Mouse (Mus musculus): Measurements from ENCODE around the gene Gpx3.

Gpx3 gene

DNA sequence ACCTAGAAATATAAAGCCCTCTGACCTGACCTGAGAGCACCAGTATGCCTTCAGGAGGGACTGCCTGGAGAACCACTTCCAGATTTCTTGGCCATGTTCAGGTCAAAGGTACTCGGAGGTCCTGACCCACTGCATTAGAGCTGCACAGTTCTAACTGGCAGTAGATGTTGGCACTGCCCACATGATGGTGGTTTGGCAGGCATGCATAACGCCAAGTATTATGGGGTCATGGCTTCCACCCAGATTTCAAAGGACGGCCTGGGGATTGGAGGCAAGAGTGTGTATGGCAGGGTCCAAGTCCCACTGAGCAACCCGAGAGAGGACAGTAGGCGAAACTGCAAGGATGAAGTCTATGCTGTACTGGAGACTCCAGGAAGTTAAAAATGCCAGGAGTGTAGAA lies 11.6 kb downstream of the Gpx3 start:
- no peak for DNase-seq

DNA sequence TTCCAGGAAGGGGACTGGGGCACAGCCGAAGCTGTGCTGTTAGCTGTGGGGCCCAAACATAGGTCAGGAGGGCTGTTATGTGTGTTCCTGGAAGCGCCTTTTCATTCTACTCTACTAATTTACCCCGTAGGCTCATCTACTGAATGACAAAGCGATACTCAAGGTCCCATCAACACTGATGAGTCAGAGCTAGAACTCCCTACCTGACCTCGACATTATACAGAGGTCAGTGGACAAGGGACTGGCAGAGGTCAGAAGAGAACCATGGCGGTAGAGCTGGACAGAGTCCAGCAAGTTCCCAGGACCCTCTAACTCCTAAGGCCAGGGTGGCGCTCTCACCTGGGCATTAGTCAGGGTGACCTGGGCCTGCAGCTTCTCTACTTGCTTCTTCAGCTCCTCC lies 15.2 kb downstream of the Gpx3 start:
- no peak for DNase-seq

DNA sequence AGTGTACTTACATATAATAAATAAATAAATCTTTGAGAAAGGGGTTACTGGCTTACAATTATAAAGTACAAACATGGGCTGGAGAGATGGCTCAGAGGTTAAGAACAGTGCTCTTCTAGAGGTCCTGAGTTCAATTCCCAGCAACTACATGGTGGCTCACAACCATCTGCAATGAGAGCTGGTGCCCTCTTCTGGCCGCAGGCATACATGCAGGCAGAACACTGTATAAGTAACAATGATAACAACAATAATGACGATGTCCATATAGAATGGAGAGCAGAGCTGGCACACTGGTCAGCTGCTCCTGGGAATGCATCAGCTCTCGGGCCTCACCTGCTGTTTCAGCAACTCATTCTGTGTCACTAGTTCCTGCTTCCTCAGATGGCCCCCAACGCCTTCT lies 16.0 kb downstream of the Gpx3 start:
- DNase-seq: no peak

DNA sequence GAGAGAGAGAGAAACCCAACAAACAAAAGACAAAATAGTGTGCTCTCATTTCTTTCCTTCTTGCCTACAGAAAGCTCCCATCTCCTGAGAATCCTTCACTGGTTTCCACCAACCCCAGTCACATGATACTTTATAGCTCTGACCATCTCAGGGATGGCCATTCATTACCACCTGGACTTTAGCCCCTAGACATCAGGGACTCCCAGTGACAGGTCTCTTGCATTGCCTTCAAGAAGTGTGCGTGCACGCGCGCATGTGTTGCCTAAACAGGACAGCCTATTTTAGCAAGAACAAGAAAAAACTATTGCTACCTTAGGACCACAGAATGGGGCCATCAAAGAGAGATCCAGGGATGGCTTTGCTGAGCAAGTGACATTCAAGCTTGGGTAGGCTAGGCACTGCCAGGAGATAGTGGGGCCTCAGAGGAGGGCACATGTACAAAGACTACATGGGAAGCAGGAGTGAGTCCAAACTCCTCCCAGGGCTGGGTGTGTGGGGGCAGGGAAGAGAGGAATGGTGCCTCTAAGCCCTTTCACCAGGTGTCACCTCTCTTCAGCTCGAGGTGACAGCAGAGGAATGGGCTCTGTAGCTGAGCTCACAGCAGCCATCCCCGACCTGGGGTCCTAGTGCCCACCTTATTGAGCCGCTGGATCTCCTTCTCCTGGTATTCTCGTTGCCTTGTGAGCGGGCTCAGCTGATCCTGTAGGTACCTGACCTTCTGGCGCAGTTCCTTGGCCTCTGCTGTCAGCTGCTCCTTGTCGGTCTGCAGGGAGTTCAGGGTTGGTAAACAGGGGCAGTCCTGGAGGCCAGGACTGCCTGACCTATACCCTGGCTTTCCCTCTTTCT lies 18.1 kb downstream of the Gpx3 start:
- no peak for DNase-seq

DNA sequence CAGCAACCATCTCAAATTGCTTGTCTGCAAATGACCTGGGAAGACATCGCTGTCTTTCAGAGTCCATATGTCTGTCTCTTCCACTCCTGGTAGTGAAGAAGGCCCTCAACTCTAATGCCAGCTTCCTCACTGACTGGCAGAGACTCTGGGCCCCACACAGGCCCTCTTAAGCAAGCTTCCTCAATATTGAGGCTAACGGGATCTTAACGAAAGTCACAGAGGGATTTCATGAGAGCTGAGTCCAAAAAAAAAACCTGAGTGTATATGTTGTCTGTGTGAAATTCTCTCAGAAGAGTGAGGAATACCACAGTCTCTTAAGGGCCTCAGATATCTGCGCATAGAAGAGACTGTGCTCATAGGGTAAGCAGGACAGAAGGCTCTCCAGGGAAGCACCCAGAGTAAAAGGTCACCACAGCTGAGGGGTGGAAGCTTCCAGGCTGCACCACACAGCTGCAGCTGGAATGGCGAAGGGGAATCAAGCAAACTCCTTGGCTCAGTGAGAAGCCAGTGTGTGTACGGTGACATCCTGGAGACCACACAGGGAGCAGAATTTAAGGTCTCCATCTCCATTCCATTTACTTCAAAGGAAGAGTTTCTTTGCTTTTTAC lies 18.8 kb downstream of the Gpx3 start:
- no peak for DNase-seq

DNA sequence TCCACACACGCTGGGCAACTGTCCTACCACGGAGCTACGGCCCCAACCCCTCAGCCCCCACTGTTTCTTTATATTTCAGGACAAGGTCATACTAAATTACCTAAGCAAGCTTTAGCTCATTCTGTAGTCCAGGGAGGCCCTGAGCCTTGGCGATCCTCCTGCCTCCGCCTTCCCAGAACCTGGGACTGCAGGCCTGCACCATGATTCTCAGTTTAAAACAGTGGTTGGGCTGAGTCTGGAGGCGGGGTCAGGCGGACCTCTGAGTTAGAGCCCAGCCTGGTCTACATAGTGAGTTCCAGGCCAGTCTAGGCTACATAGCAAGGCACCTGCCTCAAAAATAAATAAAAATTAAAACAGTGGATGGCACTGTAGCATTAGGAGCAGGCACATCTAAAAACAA lies 19.5 kb downstream of the Gpx3 start:
- no peak for DNase-seq

DNA sequence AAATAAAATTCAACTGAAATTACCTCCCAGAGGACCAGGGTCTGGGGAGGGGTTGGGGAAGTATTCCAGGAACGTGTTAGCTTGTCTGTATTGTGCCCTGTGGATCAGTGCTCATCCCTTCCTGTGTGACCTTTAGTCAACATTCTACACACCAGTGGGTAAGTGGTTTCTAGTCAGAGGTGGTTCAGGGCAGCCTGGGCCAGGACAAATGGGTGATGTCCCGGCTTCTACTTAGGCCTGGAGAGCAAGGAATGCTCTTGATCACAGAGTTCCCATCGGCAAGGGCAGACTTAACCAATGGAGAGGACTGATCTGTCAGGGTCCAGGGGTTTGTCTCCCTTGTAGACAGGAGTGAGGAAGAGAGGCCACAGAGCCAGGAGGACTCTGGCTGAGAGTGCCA lies 20.2 kb downstream of the Gpx3 start:
- no peak for DNase-seq

DNA sequence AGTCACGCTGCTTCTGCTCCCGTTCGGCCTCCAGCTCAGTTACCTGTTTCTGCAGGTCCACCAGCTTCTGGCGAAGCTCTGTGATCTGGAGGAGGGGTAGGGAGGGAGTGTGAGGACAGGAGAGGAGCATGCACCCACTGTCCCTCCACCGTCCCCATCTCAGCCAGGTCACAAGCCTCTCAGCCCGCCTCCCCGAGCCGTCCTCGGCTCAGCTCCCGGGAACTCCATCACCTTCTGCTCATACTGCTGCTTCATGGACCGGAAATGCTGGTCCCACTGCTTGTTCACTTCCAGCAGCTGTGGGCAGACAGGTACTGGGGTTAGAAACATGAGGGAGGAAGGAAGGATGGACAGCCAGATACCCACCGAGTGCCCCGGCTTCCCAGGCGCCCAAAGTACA lies 21.9 kb downstream of the Gpx3 start:
- DNase-seq: no peak

DNA sequence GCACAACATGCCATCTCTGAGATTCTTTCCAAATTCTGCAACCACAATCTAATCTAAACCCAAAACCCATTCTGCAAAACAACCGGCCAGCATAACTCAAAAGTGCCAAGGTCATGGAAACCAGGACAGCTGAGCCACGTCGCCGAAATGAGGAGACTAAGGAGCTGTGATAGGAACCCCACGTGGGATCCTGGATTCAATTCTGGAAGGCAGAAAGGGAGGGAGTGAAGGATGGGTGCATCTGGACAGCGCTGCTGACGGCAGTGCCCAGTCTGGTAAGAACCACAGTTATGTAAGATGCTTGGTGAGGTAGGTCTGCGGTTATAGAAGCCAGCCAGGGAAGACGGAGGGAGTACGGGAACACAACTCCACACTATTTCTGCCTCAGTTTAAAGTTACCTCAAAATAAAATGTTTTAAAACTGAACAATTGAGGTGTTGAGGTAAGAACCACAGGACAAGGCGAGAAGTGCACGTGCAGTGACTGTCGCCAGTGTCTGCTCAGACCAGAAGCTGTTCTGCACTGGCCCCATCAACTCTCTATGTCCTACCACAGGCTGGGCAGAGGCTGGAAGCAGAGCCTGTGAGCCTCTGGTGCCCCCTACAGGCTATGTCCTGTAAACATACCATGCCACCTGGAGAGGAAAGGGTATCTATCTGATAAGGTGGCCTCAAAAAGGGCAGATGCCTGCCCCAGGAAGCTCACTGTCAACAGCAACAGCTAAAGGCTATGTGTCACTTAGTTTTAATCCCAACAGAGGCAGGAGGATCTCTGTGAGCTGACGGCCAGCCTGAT lies 25.3 kb downstream of the Gpx3 start:
- DNase-seq: peak; percentile 46

DNA sequence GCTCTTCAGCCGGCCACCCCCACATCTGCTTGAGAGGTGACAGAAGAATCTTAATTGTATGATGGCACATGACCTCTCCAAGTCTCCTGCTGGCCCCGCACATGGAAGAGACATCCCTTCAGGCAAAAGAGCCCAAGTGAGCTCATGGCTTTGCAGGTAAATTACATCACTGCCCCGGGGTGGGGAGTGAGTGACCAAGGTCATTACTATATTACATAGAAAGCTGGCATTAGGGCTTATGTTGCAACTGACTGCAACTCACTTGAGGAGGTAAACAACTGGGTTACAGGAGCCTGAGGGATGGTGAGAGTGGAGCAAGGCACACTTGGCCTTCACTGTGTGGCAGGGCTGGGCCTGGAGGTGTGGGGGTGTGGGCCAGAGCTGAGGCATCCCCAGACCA lies 26.0 kb downstream of the Gpx3 start:
- DNase-seq: no peak

DNA sequence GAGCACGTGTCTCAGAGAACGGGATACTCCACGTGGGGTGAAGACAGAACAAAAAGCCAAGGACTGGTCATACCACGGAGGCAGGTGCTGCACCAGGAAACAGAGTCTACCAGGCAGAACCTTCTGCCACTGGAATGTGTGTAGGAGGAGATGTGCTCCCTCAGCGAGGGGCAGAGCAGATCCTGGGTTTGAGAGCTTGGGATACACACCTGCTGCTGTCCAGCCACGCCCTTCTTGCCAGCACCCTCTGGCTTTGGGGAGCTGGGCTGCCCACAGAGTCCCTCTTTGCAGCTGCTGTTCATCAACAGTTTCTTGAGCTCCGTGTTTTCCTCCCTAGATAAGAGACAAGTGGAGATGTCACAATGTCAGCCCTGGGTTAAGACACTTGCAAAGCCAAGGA lies 26.6 kb downstream of the Gpx3 start:
- DNase-seq: no peak

DNA sequence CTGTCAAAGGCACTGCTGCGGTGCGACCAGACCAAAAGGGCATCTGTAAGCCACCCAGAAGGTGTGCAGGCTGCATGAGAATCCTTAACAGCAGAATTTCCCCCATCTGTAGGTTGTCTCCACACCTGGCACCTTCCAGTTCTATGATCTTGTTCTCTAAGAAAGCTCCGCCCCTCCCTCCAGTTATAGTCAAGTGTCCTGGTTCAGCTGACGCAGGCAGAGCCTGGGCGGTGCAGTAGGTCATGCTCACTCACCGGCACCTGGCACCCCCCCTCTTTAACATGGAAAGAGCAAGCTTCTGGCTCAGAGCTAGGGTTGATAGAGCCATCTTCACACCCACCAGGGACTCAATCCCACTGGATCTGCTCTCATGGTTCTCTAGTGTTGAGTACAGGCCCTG lies 27.0 kb downstream of the Gpx3 start:
- DNase-seq: no peak

DNA sequence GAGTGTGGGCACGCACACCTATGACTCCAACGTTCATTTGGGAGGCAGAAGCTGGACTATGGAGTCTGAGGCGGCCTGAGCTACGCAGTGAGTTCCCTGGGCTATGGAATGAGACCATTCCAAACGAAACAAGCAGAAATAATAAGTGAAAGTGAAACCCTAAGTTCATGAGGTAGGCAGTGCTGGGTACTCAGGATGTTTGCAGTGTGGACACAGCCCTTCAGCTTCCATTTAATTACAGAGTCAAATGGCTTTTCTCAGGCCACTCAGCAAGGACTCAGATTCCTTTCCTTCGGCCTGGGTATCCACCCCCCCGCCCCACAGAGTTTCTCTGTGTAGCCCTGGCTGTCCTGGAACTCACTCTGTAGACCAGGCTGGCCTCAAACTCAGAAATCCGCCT lies 27.5 kb downstream of the Gpx3 start:
- DNase-seq: no peak

DNA sequence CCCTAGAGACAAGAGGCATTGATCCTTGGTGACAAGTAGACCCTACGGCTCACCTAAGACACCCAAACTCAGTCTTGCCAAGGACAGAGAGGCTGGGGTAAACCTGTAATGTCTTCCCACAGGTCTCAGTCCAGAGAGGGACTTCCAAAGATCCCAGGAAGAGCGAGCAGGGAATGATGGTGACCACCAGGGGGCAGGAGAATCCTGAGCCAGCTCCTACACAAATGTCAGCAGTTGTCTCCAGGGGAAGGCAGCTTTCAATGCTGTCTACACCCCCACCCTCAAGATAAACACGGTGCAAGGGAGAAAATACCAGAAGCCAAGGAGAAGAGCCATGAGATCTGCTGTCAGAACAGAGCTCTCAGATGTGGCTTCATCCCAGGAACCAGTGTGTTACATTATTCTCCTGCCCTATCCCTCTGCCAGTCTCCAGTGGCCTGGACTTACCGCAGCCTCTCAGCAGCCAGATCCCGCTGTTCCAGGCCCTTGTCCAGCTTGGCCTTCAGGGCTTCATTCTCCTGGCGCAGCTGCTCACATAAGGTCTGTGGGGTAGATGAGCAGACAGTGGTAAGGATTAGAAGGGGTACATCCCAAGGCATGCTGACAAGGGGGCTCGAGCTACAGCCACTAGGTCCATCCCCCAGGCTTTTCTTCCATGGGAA lies 28.2 kb downstream of the Gpx3 start:
- peak; percentile 27 for DNase-seq

DNA sequence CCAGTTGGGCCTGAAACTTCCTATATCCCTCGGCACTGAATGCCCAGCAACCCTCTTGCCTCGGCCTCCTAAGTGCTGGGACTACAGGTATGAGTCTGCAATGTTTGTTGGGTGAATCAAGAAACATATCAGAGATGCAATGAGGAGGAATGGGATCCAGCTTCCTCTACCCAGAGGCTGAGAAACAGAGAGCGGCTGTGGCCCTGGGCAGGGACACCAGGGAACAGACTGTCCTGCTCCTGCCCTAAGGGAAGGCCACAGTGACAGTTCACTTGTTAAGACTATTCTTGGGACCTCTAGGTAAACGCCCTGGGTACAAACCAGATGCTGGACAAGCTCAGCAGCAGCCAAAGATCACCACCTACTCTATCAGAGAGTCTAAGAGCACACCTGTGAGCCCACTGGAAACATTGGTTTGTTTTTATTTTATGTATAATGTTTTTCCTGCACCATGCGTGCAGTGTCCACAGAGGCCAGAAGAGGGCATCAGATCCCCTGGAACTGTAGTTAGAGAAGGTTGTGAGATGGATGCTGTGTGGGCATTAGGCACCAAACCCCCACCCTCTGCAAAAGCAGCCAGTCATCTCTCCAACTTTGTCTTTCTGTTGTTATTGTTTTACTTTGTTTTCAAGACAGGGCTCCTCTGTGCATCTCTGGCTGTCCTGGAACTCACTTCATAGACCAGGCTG lies 29.3 kb downstream of the Gpx3 start:
- peak; percentile 32 for DNase-seq

DNA sequence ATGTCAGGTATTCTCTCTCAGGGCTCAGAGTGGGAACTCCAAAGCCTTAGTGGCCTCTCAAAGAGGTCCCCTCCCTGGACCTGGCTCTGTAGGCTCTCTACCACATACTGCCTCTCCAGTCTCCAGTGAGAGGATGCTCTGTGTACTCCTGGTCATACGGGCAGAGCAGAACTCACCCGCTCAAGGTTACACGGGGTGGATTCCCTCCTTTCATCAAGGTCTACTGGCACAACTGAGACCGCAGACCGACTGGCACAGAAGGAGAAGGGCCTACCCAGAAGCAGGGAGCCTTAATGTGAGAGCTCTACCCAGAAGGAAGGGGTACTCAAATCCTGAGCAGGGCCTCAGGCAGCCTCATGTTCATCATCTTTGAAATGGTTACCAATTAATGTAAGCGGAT lies 30.3 kb downstream of the Gpx3 start:
- DNase-seq: no peak

DNA sequence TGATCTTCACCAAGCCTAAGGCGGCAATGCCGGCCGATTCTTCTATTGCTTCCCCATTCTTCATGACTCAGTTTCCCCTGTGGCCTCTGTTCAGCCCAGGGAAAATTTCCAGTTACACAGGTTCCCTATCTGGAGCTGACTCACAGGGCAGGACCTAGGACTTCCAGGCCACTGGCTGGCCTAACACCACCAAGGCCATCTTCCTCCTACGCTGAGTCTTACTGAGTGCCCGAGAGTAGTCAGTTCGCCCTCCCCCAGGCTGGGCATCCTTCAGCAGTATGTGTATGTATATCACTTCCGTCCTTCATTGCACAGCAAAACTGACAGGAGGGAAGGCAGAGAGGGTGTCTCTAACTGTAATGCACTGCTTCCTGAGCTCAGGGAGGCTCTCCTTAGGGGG lies 31.9 kb downstream of the Gpx3 start:
- DNase-seq: no peak

DNA sequence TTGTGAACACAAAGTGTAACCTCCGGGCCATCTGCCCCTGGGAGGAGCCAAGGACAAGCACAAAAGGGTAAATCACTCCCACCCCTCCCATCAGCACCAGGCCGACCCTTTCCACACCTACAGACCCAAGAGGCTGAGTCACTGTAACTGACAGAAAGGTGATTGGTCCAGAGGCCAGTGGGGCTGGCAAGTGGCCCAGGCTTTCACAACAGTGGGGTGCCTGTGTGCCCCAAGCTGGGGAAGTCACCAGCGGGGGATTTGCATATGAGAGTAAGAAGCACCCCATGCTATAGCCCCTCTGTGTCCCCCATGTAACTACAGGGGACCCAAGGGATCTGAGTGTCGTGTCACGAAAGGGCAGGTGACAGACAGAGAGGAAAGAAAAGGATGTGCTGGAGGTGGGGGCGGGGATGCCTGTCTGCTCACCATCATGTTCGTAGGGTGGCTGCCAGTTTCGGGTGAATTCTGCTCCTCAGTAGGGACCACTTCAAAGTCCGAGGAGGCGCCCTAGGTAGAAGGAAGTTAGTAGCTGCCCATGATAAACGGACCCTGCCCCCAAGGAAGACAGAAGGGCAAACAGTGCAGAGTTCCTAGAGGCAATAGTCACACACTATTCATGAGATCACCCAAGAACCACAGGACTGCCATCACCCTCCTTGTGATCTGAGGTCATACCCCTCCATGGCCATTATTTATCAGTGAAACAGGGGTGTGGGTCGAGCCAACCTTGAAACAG lies 34.0 kb downstream of the Gpx3 start:
- no peak for DNase-seq

DNA sequence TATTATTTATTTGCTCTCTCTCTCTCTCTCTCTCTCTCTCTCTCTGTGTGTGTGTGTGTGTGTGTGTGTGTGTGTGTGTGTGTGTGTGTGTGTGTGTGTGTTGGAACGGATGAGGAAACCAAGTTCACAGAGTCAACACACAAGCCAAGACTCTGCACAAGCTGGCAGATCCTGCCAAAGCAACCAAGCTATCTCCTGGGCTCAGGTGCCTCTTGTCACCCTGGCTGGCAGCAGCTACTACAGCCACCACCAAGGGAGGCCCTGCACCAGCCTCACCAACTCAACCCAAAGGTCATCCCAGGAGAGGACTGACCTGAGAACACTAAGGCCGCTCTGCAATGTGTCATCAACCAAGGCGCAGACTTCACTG lies 34.5 kb downstream of the Gpx3 start:
- DNase-seq: no peak

DNA sequence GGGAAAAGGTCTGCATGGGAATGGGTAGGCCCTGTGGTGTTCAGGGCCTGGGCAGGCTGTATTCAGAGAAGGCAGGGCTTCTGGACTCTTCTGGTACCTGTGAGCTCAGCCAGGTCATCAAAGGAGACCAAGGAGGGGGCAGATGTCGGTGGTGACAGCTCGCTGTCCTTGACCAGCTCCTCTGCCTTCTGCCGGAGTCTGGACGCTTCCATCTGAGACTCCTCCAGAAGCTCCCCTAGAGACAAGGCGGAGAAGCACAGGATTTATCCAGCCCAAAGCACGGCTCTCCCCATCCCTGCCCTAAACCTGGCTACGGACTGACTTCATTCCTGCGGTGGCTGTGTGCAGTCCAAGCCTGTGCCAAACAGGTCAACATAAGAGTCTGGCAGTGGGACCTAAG lies 37.2 kb downstream of the Gpx3 start:
- no peak for DNase-seq

DNA sequence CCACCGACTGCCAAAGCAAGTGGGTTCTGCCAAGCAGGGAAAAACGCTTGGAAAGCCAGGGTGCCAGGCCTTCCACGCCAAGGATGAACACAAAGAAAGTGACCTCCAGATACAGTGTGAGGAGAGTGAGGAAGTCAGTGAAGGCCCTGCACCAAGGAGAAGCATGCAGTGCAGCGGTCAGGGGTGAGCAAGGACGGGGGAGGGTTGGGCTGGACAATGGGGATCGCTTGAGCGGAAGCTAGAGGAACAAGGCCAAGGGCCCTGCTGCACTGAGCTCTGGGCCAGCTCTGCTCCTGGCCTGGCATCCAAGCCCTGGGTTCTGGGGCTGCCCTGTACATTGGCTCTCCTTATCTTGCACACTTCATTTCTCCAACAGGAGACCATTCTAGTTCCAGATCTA lies 37.8 kb downstream of the Gpx3 start:
- DNase-seq: no peak

DNA sequence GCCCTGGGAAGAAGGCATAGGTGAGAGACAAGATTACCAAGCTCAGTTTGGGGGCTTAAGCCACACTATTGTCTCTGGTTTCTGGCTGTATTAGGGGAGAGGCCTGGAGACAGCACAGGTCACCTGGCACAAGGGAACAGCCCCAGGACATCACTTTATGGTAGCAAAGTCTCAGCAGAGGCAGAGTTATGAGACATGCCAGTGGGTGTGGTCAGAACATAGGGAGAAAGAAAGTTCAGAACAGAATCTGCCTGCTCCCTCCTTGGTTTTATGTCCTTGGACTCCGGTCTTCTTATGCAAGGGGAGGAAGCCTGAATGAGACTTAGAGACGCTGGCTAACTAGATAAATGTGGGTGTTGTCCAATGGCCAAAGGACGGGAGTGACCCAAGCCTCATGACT lies 42.4 kb downstream of the Gpx3 start:
- no peak for DNase-seq

All from right cerebral cortex, postnatal 25 days (tissue).